Mouse (Mus musculus) 3134 (cell line): ENCODE measurements around the gene Hist1h2bk.

Source experiments
- DNase-seq: peaks from one replicate; pipeline ENCODE4 v3.0.0-alpha.2; 2011; ENCODE audit warnings: low spot score; ENCODE audit not compliant: insufficient read length; ENCODE audit errors: extremely low read depth

Hist1h2bk gene

GRCm38 (mm10) chr13:22013716-22014115 is 22.0 kb upstream of the Hist1h2bk start:
- DNase-seq: no peak

- DNase-seq: no peak
Measured at GRCm38 (mm10) chr13:22014411-22014845, 21.2 kb upstream of the Hist1h2bk start.

- DNase-seq: peak; percentile 79
Measured at GRCm38 (mm10) chr13:22015479-22016450, 19.9 kb upstream of the Hist1h2bk start.

- DNase-seq: no peak
Measured at GRCm38 (mm10) chr13:22019934-22020835, 15.5 kb upstream of the Hist1h2bk start.

GRCm38 (mm10) chr13:22020901-22021339 is 14.8 kb upstream of the Hist1h2bk start:
- DNase-seq: peak; percentile 71

GRCm38 (mm10) chr13:22021581-22021980 is 14.1 kb upstream of the Hist1h2bk start:
- no peak for DNase-seq

- DNase-seq: peak; percentile 69
Measured at GRCm38 (mm10) chr13:22022241-22022640, 13.4 kb upstream of the Hist1h2bk start.

- DNase-seq: peak; percentile 75
Measured at GRCm38 (mm10) chr13:22026058-22027031, 9.3 kb upstream of the Hist1h2bk start.

- peak; percentile 90 for DNase-seq
Measured at GRCm38 (mm10) chr13:22028673-22029460, 6.8 kb upstream of the Hist1h2bk start.

- DNase-seq: peak; percentile 37
Measured at GRCm38 (mm10) chr13:22029928-22030327, 5.7 kb upstream of the Hist1h2bk start.

- DNase-seq: no peak
Measured at GRCm38 (mm10) chr13:22030493-22030892, 5.2 kb upstream of the Hist1h2bk start.

GRCm38 (mm10) chr13:22033741-22034442 is 1.8 kb upstream of the Hist1h2bk start:
- DNase-seq: peak; percentile 54

GRCm38 (mm10) chr13:22034443-22035266 is 1.0 kb upstream of the Hist1h2bk start:
- peak; percentile 79 for DNase-seq

- DNase-seq: peak; percentile 83
Measured at GRCm38 (mm10) chr13:22036149-22036956, 683 bp downstream of the Hist1h2bk start.

- DNase-seq: no peak
Measured at GRCm38 (mm10) chr13:22036986-22037385, 1.3 kb downstream of the Hist1h2bk start.

- no peak for DNase-seq
Measured at GRCm38 (mm10) chr13:22037415-22037814, 1.7 kb downstream of the Hist1h2bk start.

- no peak for DNase-seq
Measured at GRCm38 (mm10) chr13:22039364-22039763, 3.7 kb downstream of the Hist1h2bk start.
